Mouse (Mus musculus) forebrain, postnatal 0 days (tissue): ENCODE results near the gene Mettl6. TPM values are rescaled to one million over a fixed set of nuclear protein-coding genes. Genes with fewer than 3 reads are reported as not detected.

ENCODE experiments used
- ATAC-seq: fragments of 200-750 bp; cut with Nextera tagmentation; 2 replicates; pipeline ENCODE4 v1.8.0; 2017; ENCODE audit warnings: mild to moderate bottlenecking, moderate library complexity
- DNase-seq: peaks from one replicate; pipeline ENCODE4 v3.0.0-alpha.2; 2015
- H3K27ac ChIP-seq: fragments of 300-500 bp; sonication (generic); 2 replicates; pipeline ENCODE4 v1.5.1; 2014; ENCODE audit warnings: low read depth, mild to moderate bottlenecking, antibody characterized with exemption, low read length, moderate library complexity, mixed read lengths
- H3K27me3 ChIP-seq: fragments of 300-500 bp; sonication (generic); 2 replicates; pipeline ENCODE4 v1.6.1; 2014; ENCODE audit warnings: mild to moderate bottlenecking, low read length, mixed read lengths; ENCODE audit not compliant: insufficient read depth
- H3K36me3 ChIP-seq: fragments of 300-500 bp; sonication (generic); 2 replicates; pipeline ENCODE4 v1.6.1; 2014; ENCODE audit warnings: mild to moderate bottlenecking, moderate library complexity; ENCODE audit not compliant: insufficient read depth
- H3K4me1 ChIP-seq: fragments of 300-500 bp; sonication (generic); 2 replicates; pipeline ENCODE4 v1.6.1; 2014; ENCODE audit warnings: antibody characterized with exemption; ENCODE audit not compliant: insufficient read depth
- H3K4me2 ChIP-seq: fragments of 300-500 bp; sonication (generic); 2 replicates; pipeline ENCODE4 v1.6.1; 2014; ENCODE audit warnings: low read depth, mild to moderate bottlenecking, moderate library complexity
- H3K4me3 ChIP-seq: fragments of 300-500 bp; sonication (generic); 2 replicates; pipeline ENCODE4 v1.5.1; 2014; ENCODE audit warnings: low read depth, low read length, mixed read lengths
- H3K9ac ChIP-seq: fragments of 300-500 bp; sonication (generic); 2 replicates; pipeline ENCODE4 v1.6.1; 2014; ENCODE audit warnings: mild to moderate bottlenecking
- H3K9me3 ChIP-seq: fragments of 300-500 bp; sonication (generic); 2 replicates; pipeline ENCODE4 v1.6.1; 2016; ENCODE audit warnings: low read length
- CTCF ChIP-seq: sonication (generic); IDR thresholded peaks from 2 replicates; pipeline ENCODE4 v1.5.1; 2016; ENCODE audit warnings: antibody characterized with exemption, control low read depth, low read depth
- whole genome bisulfite sequencing: fragments of 180-500 bp; shearing (Covaris S2); extraction: QIAGEN DNeasy Blood & Tissue Kit; methylation state at CpG from one replicate; pipeline ENCODE4 v1.1.7; 2014; 5-methylcytosine and 5-hydroxymethylcytosine counted together
- polyA plus RNA-seq: library from polyadenylated mRNA; unstranded; fragments of >200 nt; fragmentation: Nextera tagmentation; extraction: Ambion mirVana; gene quantifications from 2 replicates; pipeline ENCODE4 v1.2.1, GENCODE M21; 2015
- total RNA-seq: library from RNA; depleted of rRNA; stranded (reverse); fragments of >200 nt; gene quantifications from 2 replicates; pipeline ENCODE4 v1.2.3, GENCODE M21; 2014

The Mettl6 gene
- total and polyA plus RNA-seq, 2 experiments from 2014 or later = 40.0 to 43.4 TPM

DNA sequence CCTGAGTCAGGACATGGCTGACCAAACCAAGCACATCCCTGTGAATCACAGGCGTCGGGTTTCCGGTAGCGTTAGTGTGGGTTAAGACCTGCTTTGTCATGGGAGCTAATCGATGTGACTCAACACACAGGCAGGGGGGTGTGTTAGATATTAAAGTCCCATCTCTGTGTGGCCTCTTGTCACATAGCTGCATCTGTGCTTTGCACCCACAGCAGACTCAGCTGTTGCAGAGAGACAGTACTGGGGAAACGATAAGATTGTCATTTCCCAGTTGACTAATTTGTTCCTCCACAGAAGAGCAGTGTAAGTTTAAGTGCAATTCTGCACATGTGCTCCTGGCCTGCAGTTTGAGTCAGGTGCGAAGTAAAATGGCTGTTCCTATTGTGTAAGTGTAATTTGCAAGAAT, 1.4 kb upstream of the Mettl6 start:
- H3K9me3 ChIP-seq = no peaks in the 10 kb centered on the region
- 52% methylated on average over 7 of the region's 7 CpGs for WGBS
- peaks cover 11% of the 10 kb centered on the region for H3K4me1 ChIP-seq
- peak overlapping the region; percentile 86 for H3K9ac ChIP-seq
- DNase-seq (no peak), ATAC-seq (no peak)
- no peak for TF ChIP-seq CTCF
- H3K27ac ChIP-seq = no peak overlapping the region
- H3K4me2 ChIP-seq = peak overlapping the region; percentile 67
- H3K4me3 ChIP-seq = peak overlapping the region; percentile 91
- no peaks in the 10 kb centered on the region for H3K27me3 ChIP-seq
- H3K36me3 ChIP-seq = peaks cover 34% of the 10 kb centered on the region

DNA sequence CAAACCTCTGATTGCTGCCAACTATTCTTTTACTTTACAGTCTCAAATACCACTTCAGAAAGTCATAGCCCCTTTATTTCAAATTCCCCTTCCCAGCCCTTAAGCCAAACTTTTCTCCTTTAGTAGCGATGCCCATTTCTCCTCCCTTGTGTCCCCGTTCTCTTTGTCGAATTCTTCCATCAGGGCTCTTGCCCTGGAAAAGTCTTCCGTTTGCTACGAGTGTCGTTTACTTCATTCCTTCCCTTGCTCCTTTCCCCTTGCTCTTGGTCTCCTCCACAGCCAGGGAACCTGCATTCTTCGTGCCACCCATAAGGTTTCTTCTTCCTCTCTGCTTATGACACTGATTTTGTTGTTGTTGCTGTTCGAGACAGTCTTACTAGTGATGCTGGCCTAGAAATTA, 698 bp upstream of the Mettl6 start:
- no peak for ATAC-seq
- peaks cover 31% of the 10 kb centered on the region for H3K36me3 ChIP-seq
- 4% methylated on average over 8 of the region's 8 CpGs for WGBS

DNA sequence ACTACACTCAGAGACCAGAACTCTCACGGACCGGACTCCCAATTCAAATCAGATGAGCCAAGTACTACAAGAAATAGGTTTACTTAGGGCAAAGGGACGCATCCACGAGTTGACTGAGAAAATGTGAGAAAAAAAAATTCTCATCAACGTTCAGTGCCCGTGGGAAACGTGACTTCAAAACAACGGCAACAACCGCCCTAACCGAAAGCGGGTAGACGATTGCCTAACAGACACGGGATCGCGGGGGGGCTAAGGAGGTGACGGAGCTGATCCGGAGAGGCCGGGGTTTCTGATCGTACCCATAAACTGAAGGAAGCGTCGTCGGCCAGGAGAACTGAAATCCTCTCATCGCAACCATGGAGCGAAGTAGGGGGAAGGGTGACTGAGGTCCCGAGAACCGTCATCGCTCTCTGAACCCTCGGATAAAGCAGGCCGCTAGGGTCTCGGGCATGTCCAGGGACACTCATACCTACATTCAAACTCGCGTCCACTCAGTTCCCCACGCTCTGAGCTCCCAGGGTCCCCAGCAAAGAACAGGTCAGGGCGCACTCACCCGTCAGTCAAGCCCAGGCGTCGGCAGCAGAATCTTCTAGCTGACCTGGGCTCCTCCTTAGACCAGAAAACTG, 378 bp downstream of the Mettl6 start, which contains the start of gene Eaf1:
Gene Eaf1, plus strand, starts transcription at position 51 of the 626 bp plus-strand sequence.
- H3K4me2 ChIP-seq = peak within 1 kb of the TSS; percentile 67
- H3K9ac ChIP-seq = peak within 1 kb of the TSS; percentile 86
- DNase-seq (no peak), ATAC-seq (peak; percentile 45)
- peak within 1 kb of the TSS; percentile 81 for H3K27ac ChIP-seq
- H3K27me3 ChIP-seq = no peaks in the 10 kb centered on the region
- H3K4me3 ChIP-seq = peak within 1 kb of the TSS; percentile 91
- H3K9me3 ChIP-seq = no peaks in the 10 kb centered on the region
- TF ChIP-seq CTCF = no peak
- H3K4me1 ChIP-seq = peaks cover 11% of the 10 kb centered on the region
- H3K36me3 ChIP-seq = peaks cover 27% of the 10 kb centered on the region
- WGBS = 2% methylated on average over 37 of the region's 37 CpGs

More for the DNA sequence above, 698 bp upstream of the Mettl6 start:
- Histone ChIP-seq H3K4me2 (peak overlapping the region; percentile 67), H3K9ac (peak overlapping the region; percentile 86), H3K9me3 (no peaks in the 10 kb centered on the region), H3K27me3 (no peaks in the 10 kb centered on the region), H3K4me1 (peaks cover 11% of the 10 kb centered on the region), H3K4me3 (peak overlapping the region; percentile 91), H3K27ac (peak overlapping the region; percentile 81)
- DNase-seq = no peak
- no peak for TF ChIP-seq CTCF

DNA sequence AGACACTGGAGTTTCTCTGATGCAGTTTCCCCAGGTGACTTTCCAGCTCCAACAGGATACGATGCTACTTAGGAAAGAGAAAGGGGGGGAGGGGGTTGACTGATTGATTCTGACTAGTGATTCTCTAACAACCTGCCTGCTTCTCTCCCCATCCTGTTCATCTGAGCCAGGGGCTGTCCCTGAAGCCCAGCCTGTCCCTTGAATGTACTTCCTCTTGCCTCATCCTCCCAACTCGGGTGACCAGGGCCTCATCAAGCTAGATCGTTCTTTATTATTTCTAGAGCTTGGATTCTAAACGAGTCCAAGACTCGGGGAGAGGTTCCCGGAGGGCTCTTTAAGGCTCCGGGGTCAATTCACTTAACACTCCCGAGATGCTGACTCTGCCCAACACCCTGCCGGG, 939 bp downstream of the Mettl6 start:
- ATAC-seq (no peak), DNase-seq (no peak)
- peak overlapping the region; percentile 91 for H3K4me3 ChIP-seq
- H3K27ac ChIP-seq = no peak overlapping the region
- peak overlapping the region; percentile 67 for H3K4me2 ChIP-seq
- TF ChIP-seq CTCF = no peak
- no peaks in the 10 kb centered on the region for H3K27me3 ChIP-seq
- peaks cover 11% of the 10 kb centered on the region for H3K4me1 ChIP-seq
- H3K9ac ChIP-seq = peak overlapping the region; percentile 86
- peaks cover 27% of the 10 kb centered on the region for H3K36me3 ChIP-seq
- WGBS = 52% methylated on average over 9 of the region's 9 CpGs
- H3K9me3 ChIP-seq = no peaks in the 10 kb centered on the region

- WGBS = 95% methylated on average over 6 of the region's 6 CpGs
- Histone ChIP-seq H3K9ac (no peak overlapping the region), H3K4me3 (no peak overlapping the region), H3K9me3 (no peaks in the 10 kb centered on the region), H3K27me3 (no peaks in the 10 kb centered on the region), H3K27ac (no peak overlapping the region), H3K36me3 (peaks cover 63% of the 10 kb centered on the region), H3K4me2 (no peak overlapping the region), H3K4me1 (no peaks in the 10 kb centered on the region)
- no peak for ATAC-seq
- no peak for TF ChIP-seq CTCF
- DNase-seq = no peak
These were observed 6.8 kb downstream of the Mettl6 start for GRCm38 (mm10) chr14:31488055-31488454.

GRCm38 (mm10) chr14:31486465-31486864, 8.4 kb downstream of the Mettl6 start:
- no peaks in the 10 kb centered on the region for H3K4me1 ChIP-seq
- ATAC-seq (no peak), DNase-seq (no peak)
- H3K36me3 ChIP-seq = peaks cover 66% of the 10 kb centered on the region
- 0 out of 2 replicates have a peak, but pooled peaks have one; percentile 13 for TF ChIP-seq CTCF
- H3K9ac ChIP-seq = no peak overlapping the region
- H3K4me2 ChIP-seq = no peak overlapping the region
- H3K4me3 ChIP-seq = no peak overlapping the region
- 82% methylated on average over 4 of the region's 4 CpGs for WGBS
- no peaks in the 10 kb centered on the region for H3K9me3 ChIP-seq
- H3K27me3 ChIP-seq = no peaks in the 10 kb centered on the region
- no peak overlapping the region for H3K27ac ChIP-seq

DNA sequence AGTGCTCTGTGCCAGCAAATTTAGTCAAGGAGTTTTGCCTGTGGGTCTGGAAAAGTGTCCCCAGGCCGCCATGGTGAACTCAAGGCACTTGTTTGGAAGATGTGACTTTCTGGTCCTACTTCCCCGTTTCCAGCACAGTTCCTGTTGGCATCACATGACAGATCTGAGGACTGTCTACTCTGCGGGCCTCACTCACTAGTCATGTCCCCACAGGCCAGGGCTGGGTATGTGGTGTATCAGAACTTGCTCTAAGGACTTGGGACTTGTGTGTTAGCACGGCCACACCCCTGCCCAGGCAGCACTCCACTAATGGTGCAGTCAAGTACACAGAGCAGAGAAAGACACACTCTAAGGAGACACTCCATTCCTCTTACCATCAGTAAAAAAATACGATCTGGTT, 12.4 kb downstream of the Mettl6 start:
- Histone ChIP-seq H3K4me3 (no peak overlapping the region), H3K36me3 (peaks cover 91% of the 10 kb centered on the region), H3K27me3 (no peaks in the 10 kb centered on the region), H3K9me3 (no peaks in the 10 kb centered on the region), H3K27ac (no peak overlapping the region), H3K9ac (no peak overlapping the region), H3K4me2 (no peak overlapping the region), H3K4me1 (no peaks in the 10 kb centered on the region)
- ATAC-seq = no peak
- DNase-seq = no peak
- no peak for TF ChIP-seq CTCF
- 93% methylated on average over 5 of the region's 5 CpGs for WGBS
